Mouse (Mus musculus): ENCODE data around the gene Plch2.

DNA sequence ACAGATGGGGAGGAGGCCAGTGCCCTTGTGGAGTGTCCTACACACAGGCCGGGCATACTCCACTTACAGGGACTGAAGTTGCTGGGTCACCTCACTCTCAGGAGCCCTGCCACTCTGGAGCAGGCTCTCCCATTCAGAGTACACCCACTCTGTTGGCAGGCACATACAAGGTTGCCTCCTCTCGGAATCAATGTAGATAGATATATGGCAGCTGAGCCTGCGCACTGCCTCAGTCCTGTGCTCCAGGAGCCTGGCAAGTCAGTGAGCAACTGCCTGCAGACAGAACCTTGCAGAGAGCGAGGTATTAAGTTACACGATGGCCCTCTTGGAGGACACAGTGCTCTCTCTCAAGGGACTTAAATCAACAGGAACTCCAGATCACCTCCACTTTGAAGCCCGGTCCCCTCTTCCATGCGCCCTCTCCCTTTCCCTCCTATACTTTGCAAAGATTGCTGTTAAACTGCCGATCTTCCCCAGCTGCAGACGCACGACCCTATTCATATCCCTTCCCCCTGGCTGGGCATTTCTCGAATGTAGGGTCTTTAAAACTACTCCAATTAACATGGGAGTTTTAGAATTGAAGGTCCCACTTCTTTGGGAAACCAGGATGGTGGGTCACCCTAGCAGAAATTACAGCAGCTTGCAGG is 93.3 kb downstream of the Plch2 start:
- TF ChIP-seq TAL1 (IDR thresholded peaks at IDR 0.05; ENCODE audit: low read length): no peak
- TF ChIP-seq GATA1 (IDR thresholded peaks at IDR 0.05; ENCODE audit: low read length): no peak

Measured in erythroblast, embryonic 14.5 days (primary cell).